Mouse (Mus musculus): ENCODE data around the gene Nol4l. TPM values are rescaled to one million over a fixed set of nuclear protein-coding genes. Genes with fewer than 3 reads are reported as not detected.
"Not testable (repeated sequence)": the region's sequence is repeated elsewhere in the genome, so short reads cannot be mapped to it uniquely, and the experiment has no call there.

The Nol4l gene
- total RNA-seq, 2 experiments from 2014 or later = 3.9 to 4.0 TPM

DNA sequence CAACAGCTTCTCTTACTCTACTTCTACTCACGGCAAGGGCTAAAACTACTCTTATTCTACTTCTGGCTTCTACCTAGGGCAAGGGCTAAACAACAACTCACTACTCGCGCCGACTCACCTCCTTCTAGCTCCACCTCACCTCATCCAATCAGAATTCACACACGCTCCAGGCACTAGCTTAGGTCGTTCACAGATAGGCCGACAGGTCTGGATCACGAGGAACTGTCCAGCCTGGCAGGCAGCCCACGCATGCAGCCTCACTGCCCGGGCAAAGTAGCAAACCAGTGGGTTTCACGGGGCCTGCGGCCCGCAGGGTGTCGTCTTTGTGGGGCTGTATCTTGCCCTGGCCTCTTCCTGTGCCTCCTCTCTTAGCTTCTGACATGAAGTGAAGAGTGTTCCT, 165.2 kb downstream of the Nol4l start:
- DNase-seq; intact Hi-C loops (cut with DNase I): not testable (repeated sequence)

DNA sequence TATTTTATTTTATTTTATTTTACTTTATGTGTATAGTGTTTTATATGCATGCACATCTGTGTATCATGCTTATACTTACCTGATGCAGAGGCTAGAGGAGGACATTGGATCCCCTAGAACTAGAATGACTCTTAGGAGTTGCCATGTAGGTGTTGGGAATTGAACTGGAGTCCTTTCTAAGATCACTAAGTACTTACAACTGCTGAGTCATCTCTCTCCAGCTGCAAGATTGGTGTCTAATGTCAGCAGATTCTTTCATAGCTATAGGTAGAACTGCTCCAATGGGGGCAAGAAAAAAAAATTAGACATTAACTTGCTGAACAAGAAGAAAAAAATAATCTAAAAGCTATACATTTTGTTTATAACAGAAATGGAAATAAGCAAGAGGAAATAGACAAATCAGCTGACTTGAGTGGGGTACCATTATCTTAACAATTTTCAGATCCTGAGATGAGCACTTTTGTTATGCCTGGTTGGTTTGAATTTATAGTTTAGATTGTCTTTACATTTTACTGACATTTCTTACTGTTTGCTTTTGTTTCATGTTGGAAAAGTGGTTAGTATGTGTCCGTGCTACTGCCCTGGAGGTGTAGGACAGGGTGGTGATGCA, 168.6 kb downstream of the Nol4l start:
- DNase-seq = no peak
- intact Hi-C loops (cut with DNase I) = no loop called here

Other genes starting within 250 kb of the Nol4l start
- gene Kif3b, start 238.6 kb downstream of the Nol4l start, total RNA-seq (2021) = 1 to 10 TPM; 7.3 to 8.9 TPM
- gene Asxl1, start 184.1 kb downstream of the Nol4l start, total RNA-seq (2021) = 10 to 100 TPM; 23.5 to 23.8 TPM
- gene 4930404H24Rik, start 37.2 kb downstream of the Nol4l start, total RNA-seq (2021) = not detected
- 10 to 100 TPM; 11.0 to 12.2 TPM for gene Commd7, start 102.8 kb upstream of the Nol4l start, total RNA-seq (2021)
- 1 to 10 TPM; 1.1 to 1.2 TPM for gene Dnmt3b, start 119.5 kb upstream of the Nol4l start, total RNA-seq (2021)
- not detected for gene Dnmt3c, start 166.7 kb upstream of the Nol4l start, total RNA-seq (2021)
- gene Mapre1, start 211.3 kb upstream of the Nol4l start, total RNA-seq (2021) = 10 to 100 TPM; 51.4 to 57.7 TPM
- gene Efcab8, start 250.0 kb upstream of the Nol4l start, total RNA-seq (2021) = not detected

All from heart, postnatal 36 days (tissue).